8 mouse cellular contexts compared by ENCODE assay signal in genomic region chr3:86142934-86143317, GRCm38 (mm10). TPM values are rescaled to one million over a fixed set of nuclear protein-coding genes. Genes with fewer than 3 reads are reported as not detected.
DNase-seq lines count a peak whose midpoint lies in the region; ATAC-seq and TF ChIP-seq lines count a peak whose summit lies in the region.

No protein-coding gene starts in this region.

- H3K4me3 ChIP-seq in lung, postnatal 0 days (ENCODE audit: low read depth, low read length) = no peak overlapping the region
- peak overlapping the region; percentile 16; the same call in 1 of the 2 replicates for H3K4me3 ChIP-seq in limb, embryonic 15.5 days

- H3K27ac ChIP-seq in lung, postnatal 0 days (ENCODE audit: low read length) = no peak overlapping the region
- no peak overlapping the region for H3K27ac ChIP-seq in limb, embryonic 15.5 days

- no peak for ATAC-seq in lung, postnatal 0 days
- ATAC-seq in erythroblast, adult 5-6 weeks (replicated peaks; ENCODE audit: low FRiP score, poor library complexity, severe bottlenecking) = peak; percentile 18
- ATAC-seq in limb, embryonic 15.5 days (ENCODE audit: insufficient number of reproducible peaks, low FRiP score, low TSS enrichment, low read depth) = no peak

- no peaks in the 10 kb centered on the region for H3K27me3 ChIP-seq in lung, postnatal 0 days (replicated peaks; ENCODE audit: insufficient read depth, low read length)
- H3K27me3 ChIP-seq in limb, embryonic 15.5 days = no peaks in the 10 kb centered on the region

- WGBS in lung, postnatal 0 days = 37% methylated on average over 6 of the region's 6 CpGs
- WGBS in limb, embryonic 15.5 days = 22% methylated on average over 6 of the region's 6 CpGs

- peaks cover 17% of the 10 kb centered on the region; the same call in 1 of the 2 replicates for H3K36me3 ChIP-seq in lung, postnatal 0 days (ENCODE audit: insufficient read depth, low read length)
- peaks cover 30% of the 10 kb centered on the region for H3K36me3 ChIP-seq in limb, embryonic 15.5 days

- no peak for TF ChIP-seq EP300 in lung, postnatal 0 days (IDR thresholded peaks at IDR 0.05)

- H3K9ac ChIP-seq in lung, postnatal 0 days (replicated peaks; ENCODE audit: low read depth) = no peak overlapping the region
- no peak overlapping the region for H3K9ac ChIP-seq in limb, embryonic 15.5 days

- no peak for TF ChIP-seq CTCF in lung, postnatal 0 days (IDR thresholded peaks at IDR 0.05)

- peak; percentile 7 for DNase-seq in lung, postnatal 0 days (ENCODE audit: low spot score)
- DNase-seq in lung, postnatal 14 days = no peak
- DNase-seq in skeletal muscle tissue, adult 2 months (ENCODE audit: low read depth, low spot score) = peak; percentile 34
- DNase-seq in cerebellum, postnatal 25 days = no peak
- no peak for DNase-seq in heart, adult 8-10 months (ENCODE audit: low spot score)
- no peak for DNase-seq in lung, postnatal 36 days

- peaks cover 3% of the 10 kb centered on the region; the same call in 1 of the 2 replicates for H3K4me1 ChIP-seq in lung, postnatal 0 days (ENCODE audit: insufficient read depth, low read depth, low read length)
- peaks cover 18% of the 10 kb centered on the region for H3K4me1 ChIP-seq in limb, embryonic 15.5 days

- no peak overlapping the region for H3K4me2 ChIP-seq in lung, postnatal 0 days (replicated peaks; ENCODE audit: low read depth, low read length)
- peak overlapping the region; percentile 36 for H3K4me2 ChIP-seq in limb, embryonic 15.5 days

- H3K9me3 ChIP-seq in lung, postnatal 0 days (ENCODE audit: low read length) = no peaks in the 10 kb centered on the region
- no peaks in the 10 kb centered on the region for H3K9me3 ChIP-seq in limb, embryonic 15.5 days

RNA-seq across cellular contexts. Expression of gene Rps3a1, which starts 0.4 kb away (rescaled TPM):
- polyA plus RNA-seq in lung, postnatal 0 days (2015; fragmentation: Nextera tagmentation; extraction: Ambion mirVana) = 946 and 953 TPM in 2 replicates
- 667 and 844 TPM in 2 replicates for total RNA-seq in erythroblast, adult 5-6 weeks (2015; ENCODE audit: low replicate concordance)
- 933 and 1,033 TPM in 2 replicates for total RNA-seq in erythroblast, adult 5-6 weeks (2017; ENCODE audit: low replicate concordance)
- 1,155 and 1,318 TPM in 2 replicates for polyA plus RNA-seq in limb, embryonic 15.5 days (2015; fragmentation: Nextera tagmentation; extraction: Ambion mirVana)
- 100 to 1,000 TPM; 449 to 536 (median 497) TPM for total RNA-seq in heart, adult 8-10 months (2022)

Comparison
In these comparisons a context has a peak if more than half of its experiments do, and no peak if none do; other contexts are left out.
1. DNase-seq: peak in lung, postnatal 0 days (single experiment) and skeletal muscle tissue, adult 2 months (single experiment); none in lung, postnatal 14 days (single experiment), cerebellum, postnatal 25 days (0 of 2), heart, adult 8-10 months (single experiment) and lung, postnatal 36 days (single experiment).